Mouse (Mus musculus): Measurements from ENCODE around the gene Gm17334. TPM values are rescaled to one million over a fixed set of nuclear protein-coding genes. Genes with fewer than 3 reads are reported as not detected.

Gm17334 gene
- polyA plus RNA-seq, 1 experiment from 2014 or later, result not detected

DNA sequence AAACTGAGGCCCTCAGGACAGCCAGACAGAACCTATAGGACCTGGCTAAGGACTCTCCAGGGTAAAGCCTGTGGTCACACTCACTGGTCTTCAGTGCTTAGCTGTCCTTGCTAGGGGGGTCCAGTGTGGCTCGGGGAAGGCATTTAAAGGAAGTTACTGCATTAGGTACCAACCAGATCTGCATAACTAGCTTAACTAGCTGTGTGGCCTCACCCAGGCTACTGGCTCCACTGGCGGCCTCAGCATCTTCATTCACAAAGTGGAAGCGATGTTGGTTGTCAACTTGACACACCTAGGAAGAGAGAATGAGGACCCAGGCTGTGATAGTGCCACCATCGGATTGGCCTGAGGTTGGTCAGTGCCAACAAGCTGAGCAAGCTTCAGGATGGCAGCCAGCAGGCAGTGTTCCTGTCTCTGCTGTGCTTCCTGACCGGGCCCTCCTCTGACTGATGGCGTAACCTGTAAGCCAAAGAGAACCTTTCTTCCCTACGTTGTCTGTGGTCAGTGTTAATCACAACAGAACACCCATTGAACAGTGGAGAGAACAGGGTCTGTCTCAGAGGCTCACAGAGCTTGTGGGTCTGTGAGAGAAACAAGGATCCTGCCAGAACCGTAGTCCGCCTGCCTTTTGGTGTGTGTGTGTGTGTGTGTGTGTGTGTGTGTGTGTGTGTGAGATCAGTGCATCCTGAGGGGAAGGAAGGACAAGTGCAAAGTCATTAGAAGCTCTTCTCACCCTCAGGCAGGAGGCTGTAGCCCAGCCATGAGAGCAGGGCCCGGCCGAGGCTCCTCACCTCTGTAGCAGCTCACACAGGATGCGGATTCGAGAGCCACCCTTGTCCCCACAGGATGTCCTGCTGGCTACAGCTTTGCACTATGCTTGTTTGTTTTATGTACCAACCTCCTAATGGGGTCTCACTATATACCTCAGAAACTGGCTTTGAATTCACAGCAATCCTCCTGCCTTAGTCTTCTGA lies 13.4 kb upstream of the Gm17334 start:
- no peak overlapping the region for H3K4me3 ChIP-seq (ENCODE audit: control insufficient read depth in 1 of 2, insufficient read depth in 1 of 2, low read depth in 1 of 2, low read length in 2 of 2)
- no peak overlapping the region for H3K4me2 ChIP-seq (ENCODE audit: low read length)
- no peak for ATAC-seq (ENCODE audit: insufficient number of reproducible peaks, insufficient read depth, low FRiP score, low read depth)
- H3K27me3 ChIP-seq (ENCODE audit: control insufficient read depth, insufficient read depth, low read length), result no peaks in the 10 kb centered on the region
- WGBS, result 76% methylated on average over 13 of the region's 13 CpGs
- 0 out of 2 replicates have a peak, but pooled peaks cover 4% of the 10 kb centered on the region for H3K9me3 ChIP-seq (ENCODE audit: control insufficient read depth, low read length)
- no peak overlapping the region for H3K27ac ChIP-seq (replicated peaks in 1 of 2; ENCODE audit: control insufficient read depth in 1 of 2, insufficient read depth in 1 of 2, low read depth in 2 of 2, low read length in 2 of 2)
- no peaks in the 10 kb centered on the region for H3K36me3 ChIP-seq (ENCODE audit: control insufficient read depth, insufficient read depth, low read length)
- H3K9ac ChIP-seq (ENCODE audit: low read length), result no peak overlapping the region
- no peaks in the 10 kb centered on the region for H3K4me1 ChIP-seq (ENCODE audit: control insufficient read depth in 2 of 2, insufficient read depth in 2 of 2, low read length in 2 of 2)

- 0 out of 4 replicates have a peak, but pooled peaks cover 0 to under 1% of the 10 kb centered on the region in 2 experiments for H3K4me1 ChIP-seq (ENCODE audit: control insufficient read depth in 2 of 2, insufficient read depth in 2 of 2, low read length in 2 of 2)
- 68% methylated on average over 3 of the region's 3 CpGs for WGBS
- H3K36me3 ChIP-seq (ENCODE audit: control insufficient read depth, insufficient read depth, low read length), result no peaks in the 10 kb centered on the region
- no peak overlapping the region for H3K4me2 ChIP-seq (ENCODE audit: low read length)
- H3K9ac ChIP-seq (ENCODE audit: low read length), result no peak overlapping the region
- H3K4me3 ChIP-seq (ENCODE audit: control insufficient read depth in 1 of 2, insufficient read depth in 1 of 2, low read depth in 1 of 2, low read length in 2 of 2), result no peak overlapping the region
- no peaks in the 10 kb centered on the region for H3K27me3 ChIP-seq (ENCODE audit: control insufficient read depth, insufficient read depth, low read length)
- no peak for ATAC-seq (ENCODE audit: insufficient number of reproducible peaks, insufficient read depth, low FRiP score, low read depth)
- 0 out of 2 replicates have a peak, but pooled peaks cover 2% of the 10 kb centered on the region for H3K9me3 ChIP-seq (ENCODE audit: control insufficient read depth, low read length)
- no peak overlapping the region for H3K27ac ChIP-seq (replicated peaks in 1 of 2; ENCODE audit: control insufficient read depth in 1 of 2, insufficient read depth in 1 of 2, low read depth in 2 of 2, low read length in 2 of 2)
Measured at GRCm38 (mm10) chr11:53785311-53785936, 12.4 kb upstream of the Gm17334 start.

DNA sequence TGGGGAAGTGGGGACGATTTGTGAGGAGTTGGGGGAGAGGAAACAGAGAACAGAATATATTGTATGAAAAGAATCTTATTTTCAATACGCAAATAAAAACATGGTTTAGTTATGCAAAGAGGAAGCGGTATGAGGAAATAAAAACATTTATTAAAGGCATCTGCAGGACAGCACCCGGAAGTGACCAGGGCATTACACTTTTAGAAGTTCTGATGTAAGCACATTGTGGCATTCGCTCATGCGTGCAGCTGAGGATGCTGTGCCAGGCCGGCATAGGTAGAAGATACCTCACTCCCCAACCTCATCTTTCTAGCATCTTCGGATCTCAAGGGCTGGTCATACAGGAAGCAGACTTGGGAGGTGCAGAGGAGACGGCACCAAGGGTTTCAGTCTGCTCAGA lies 10.3 kb upstream of the Gm17334 start:
- WGBS, result 86% methylated on average over 9 of the region's 9 CpGs
- H3K36me3 ChIP-seq (ENCODE audit: control insufficient read depth, insufficient read depth, low read length), result 0 out of 2 replicates have a peak, but pooled peaks cover 2% of the 10 kb centered on the region

DNA sequence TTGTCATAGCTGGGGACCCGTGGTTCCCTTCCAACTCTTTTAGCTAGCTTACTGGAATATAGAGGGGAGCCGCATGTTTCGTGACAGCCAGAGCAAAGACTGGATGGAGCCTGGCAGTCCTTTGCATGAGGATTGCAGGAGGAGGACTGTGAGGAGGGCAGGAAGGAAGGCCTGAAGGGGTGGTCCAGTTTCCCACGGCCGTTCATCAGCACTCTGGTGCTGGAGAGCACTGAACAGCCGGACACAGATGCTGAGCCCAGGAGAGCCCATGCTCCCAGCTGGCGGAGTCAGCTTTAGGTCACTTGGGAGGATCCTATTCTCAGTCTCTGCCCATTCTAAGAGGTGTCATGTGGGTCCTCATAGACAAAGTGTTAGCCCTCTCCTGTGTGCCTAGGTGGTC lies 9.0 kb upstream of the Gm17334 start:
- Histone ChIP-seq H3K27ac (replicated peaks in 1 of 2; ENCODE audit: control insufficient read depth in 1 of 2, insufficient read depth in 1 of 2, low read depth in 2 of 2, low read length in 2 of 2) (no peak overlapping the region), H3K9ac (ENCODE audit: low read length) (no peak overlapping the region), H3K9me3 (ENCODE audit: control insufficient read depth, low read length) (no peaks in the 10 kb centered on the region), H3K4me2 (ENCODE audit: low read length) (no peak overlapping the region), H3K27me3 (ENCODE audit: control insufficient read depth, insufficient read depth, low read length) (no peaks in the 10 kb centered on the region), H3K4me3 (ENCODE audit: control insufficient read depth in 1 of 2, insufficient read depth in 1 of 2, low read depth in 1 of 2, low read length in 2 of 2) (no peak overlapping the region), H3K4me1 (ENCODE audit: control insufficient read depth in 2 of 2, insufficient read depth in 2 of 2, low read length in 2 of 2) (0 out of 4 replicates have a peak, but pooled peaks cover 0 to 3% of the 10 kb centered on the region in 2 experiments), H3K36me3 (ENCODE audit: control insufficient read depth, insufficient read depth, low read length) (peaks cover 14% of the 10 kb centered on the region)
- 83% methylated on average over 7 of the region's 7 CpGs for WGBS
- ATAC-seq (ENCODE audit: insufficient number of reproducible peaks, insufficient read depth, low FRiP score, low read depth), result no peak

More for the DNA sequence above, 10.3 kb upstream of the Gm17334 start:
- Histone ChIP-seq H3K9ac (ENCODE audit: low read length) (no peak overlapping the region), H3K27ac (replicated peaks in 1 of 2; ENCODE audit: control insufficient read depth in 1 of 2, insufficient read depth in 1 of 2, low read depth in 2 of 2, low read length in 2 of 2) (no peak overlapping the region), H3K9me3 (ENCODE audit: control insufficient read depth, low read length) (no peaks in the 10 kb centered on the region), H3K4me1 (ENCODE audit: control insufficient read depth in 2 of 2, insufficient read depth in 2 of 2, low read length in 2 of 2) (0 out of 4 replicates have a peak, but pooled peaks cover 0 to 3% of the 10 kb centered on the region in 2 experiments), H3K4me2 (ENCODE audit: low read length) (no peak overlapping the region), H3K4me3 (ENCODE audit: control insufficient read depth in 1 of 2, insufficient read depth in 1 of 2, low read depth in 1 of 2, low read length in 2 of 2) (no peak overlapping the region), H3K27me3 (ENCODE audit: control insufficient read depth, insufficient read depth, low read length) (no peaks in the 10 kb centered on the region)
- ATAC-seq (ENCODE audit: insufficient number of reproducible peaks, insufficient read depth, low FRiP score, low read depth), result no peak

DNA sequence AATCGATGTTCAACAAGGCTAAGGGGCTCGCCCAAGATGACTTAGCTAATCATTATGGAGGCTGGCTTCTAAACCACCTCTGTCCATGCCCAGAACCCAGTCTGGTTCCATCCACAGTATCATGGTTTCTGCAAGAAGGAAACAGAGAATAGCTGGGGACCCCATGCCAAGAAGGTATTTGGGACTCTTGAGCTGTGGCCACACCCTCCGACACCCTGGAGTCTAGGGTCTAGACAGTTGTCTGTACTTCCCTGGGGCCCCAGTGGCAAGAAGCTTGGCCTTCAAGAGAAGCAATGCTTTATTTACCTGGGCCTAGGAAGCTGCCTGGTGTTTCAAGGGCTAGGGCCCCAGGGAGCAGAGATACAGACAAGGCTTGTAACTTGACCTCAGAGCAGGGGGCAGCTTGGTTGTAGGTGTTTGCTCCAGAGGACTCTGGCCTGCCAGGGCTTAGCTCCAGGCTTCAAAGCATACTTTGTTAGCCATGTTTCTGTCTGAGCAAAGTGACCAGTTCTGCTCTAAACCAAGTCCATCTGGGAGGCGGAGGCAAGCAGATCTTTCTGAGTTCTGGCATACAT lies 8.3 kb upstream of the Gm17334 start:
- 0 out of 4 replicates have a peak, but pooled peaks cover 0 to 3% of the 10 kb centered on the region in 2 experiments for H3K4me1 ChIP-seq (ENCODE audit: control insufficient read depth in 2 of 2, insufficient read depth in 2 of 2, low read length in 2 of 2)
- H3K27me3 ChIP-seq (ENCODE audit: control insufficient read depth, insufficient read depth, low read length), result no peaks in the 10 kb centered on the region
- no peak overlapping the region for H3K27ac ChIP-seq (replicated peaks in 1 of 2; ENCODE audit: control insufficient read depth in 1 of 2, insufficient read depth in 1 of 2, low read depth in 2 of 2, low read length in 2 of 2)
- no peak for ATAC-seq (ENCODE audit: insufficient number of reproducible peaks, insufficient read depth, low FRiP score, low read depth)
- no peaks in the 10 kb centered on the region for H3K9me3 ChIP-seq (ENCODE audit: control insufficient read depth, low read length)
- WGBS, result 81% methylated on average over 4 of the region's 4 CpGs
- no peak overlapping the region for H3K4me3 ChIP-seq (ENCODE audit: control insufficient read depth in 1 of 2, insufficient read depth in 1 of 2, low read depth in 1 of 2, low read length in 2 of 2)
- peaks cover 21% of the 10 kb centered on the region for H3K36me3 ChIP-seq (ENCODE audit: control insufficient read depth, insufficient read depth, low read length)
- no peak overlapping the region for H3K9ac ChIP-seq (ENCODE audit: low read length)
- no peak overlapping the region for H3K4me2 ChIP-seq (ENCODE audit: low read length)

DNA sequence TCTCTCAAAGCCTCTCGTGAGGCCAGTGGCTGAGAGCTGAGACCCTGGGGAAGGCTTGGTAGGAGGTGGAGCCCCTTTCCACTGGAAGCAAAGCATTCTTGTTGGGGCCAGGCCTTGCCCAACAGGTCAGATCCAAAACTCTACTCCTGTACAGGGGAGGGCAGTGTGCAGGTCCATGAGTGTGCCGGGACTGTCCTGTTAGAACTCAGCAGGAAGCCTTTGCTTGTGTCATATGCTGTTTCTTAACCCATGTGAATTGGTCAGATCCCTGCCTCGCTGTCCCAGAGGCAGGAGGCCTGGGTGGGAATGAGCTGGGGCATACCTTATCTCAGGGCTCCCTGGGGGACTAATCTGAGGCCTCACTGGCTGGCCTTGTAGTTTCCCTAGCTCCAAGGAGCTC lies 7.3 kb upstream of the Gm17334 start:
- Histone ChIP-seq H3K9me3 (ENCODE audit: control insufficient read depth, low read length) (no peaks in the 10 kb centered on the region), H3K4me3 (ENCODE audit: control insufficient read depth in 1 of 2, insufficient read depth in 1 of 2, low read depth in 1 of 2, low read length in 2 of 2) (no peak overlapping the region), H3K4me2 (ENCODE audit: low read length) (no peak overlapping the region), H3K27ac (replicated peaks in 1 of 2; ENCODE audit: control insufficient read depth in 1 of 2, insufficient read depth in 1 of 2, low read depth in 2 of 2, low read length in 2 of 2) (no peak overlapping the region), H3K9ac (ENCODE audit: low read length) (no peak overlapping the region), H3K4me1 (ENCODE audit: control insufficient read depth in 2 of 2, insufficient read depth in 2 of 2, low read length in 2 of 2) (0 out of 4 replicates have a peak, but pooled peaks cover 0 to 3% of the 10 kb centered on the region in 2 experiments), H3K36me3 (ENCODE audit: control insufficient read depth, insufficient read depth, low read length) (peaks cover 30% of the 10 kb centered on the region), H3K27me3 (ENCODE audit: control insufficient read depth, insufficient read depth, low read length) (no peaks in the 10 kb centered on the region)
- ATAC-seq (ENCODE audit: insufficient number of reproducible peaks, insufficient read depth, low FRiP score, low read depth), result no peak
- 56% methylated on average over 3 of the region's 3 CpGs for WGBS

DNA sequence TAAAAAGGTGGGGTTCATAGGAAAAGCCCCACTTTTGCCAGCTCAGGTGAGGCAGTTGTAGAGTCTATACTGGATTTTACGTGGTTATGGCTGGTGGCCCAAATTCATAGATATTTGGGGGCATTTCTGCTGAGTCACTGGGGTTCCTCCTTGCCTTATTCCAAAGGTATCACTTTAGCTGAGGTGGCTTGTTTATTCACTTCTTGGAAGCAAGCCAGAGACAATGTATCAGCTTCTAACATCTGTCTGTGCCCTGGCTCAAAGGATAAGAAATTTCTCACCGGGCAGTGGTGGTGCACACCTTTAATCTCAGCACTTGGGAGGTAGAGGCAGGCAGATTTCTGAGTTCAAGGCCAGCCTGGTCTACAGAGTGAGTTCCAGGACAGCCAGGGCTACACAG lies 6.8 kb upstream of the Gm17334 start:
- no peak overlapping the region for H3K9ac ChIP-seq (ENCODE audit: low read length)

More for the DNA sequence above, 6.8 kb upstream of the Gm17334 start:
- peaks cover 34% of the 10 kb centered on the region for H3K36me3 ChIP-seq (ENCODE audit: control insufficient read depth, insufficient read depth, low read length)
- H3K4me3 ChIP-seq (ENCODE audit: control insufficient read depth in 1 of 2, insufficient read depth in 1 of 2, low read depth in 1 of 2, low read length in 2 of 2), result no peak overlapping the region
- 67% methylated on average over 2 of the region's 2 CpGs for WGBS
- H3K9me3 ChIP-seq (ENCODE audit: control insufficient read depth, low read length), result no peaks in the 10 kb centered on the region
- no peaks in the 10 kb centered on the region for H3K27me3 ChIP-seq (ENCODE audit: control insufficient read depth, insufficient read depth, low read length)
- no peak overlapping the region for H3K4me2 ChIP-seq (ENCODE audit: low read length)
- ATAC-seq (ENCODE audit: insufficient number of reproducible peaks, insufficient read depth, low FRiP score, low read depth), result no peak
- 0 out of 4 replicates have a peak, but pooled peaks cover 0 to 3% of the 10 kb centered on the region in 2 experiments for H3K4me1 ChIP-seq (ENCODE audit: control insufficient read depth in 2 of 2, insufficient read depth in 2 of 2, low read length in 2 of 2)
- H3K27ac ChIP-seq (replicated peaks in 1 of 2; ENCODE audit: control insufficient read depth in 1 of 2, insufficient read depth in 1 of 2, low read depth in 2 of 2, low read length in 2 of 2), result no peak overlapping the region
